Mouse (Mus musculus) ES-E14 (cell line): ENCODE measurements around the gene Ppara. TPM values are rescaled to one million over a fixed set of nuclear protein-coding genes. Genes with fewer than 3 reads are reported as not detected.
"Not testable (repeated sequence)": the region's sequence is repeated elsewhere in the genome, so short reads cannot be mapped to it uniquely, and the experiment has no call there.

ENCODE experiments used
- DNase-seq: peaks from one replicate; pipeline ENCODE4 v3.0.0-alpha.2; 2013; ENCODE audit warnings: low read depth, low spot score
- H3K27ac ChIP-seq: 2 replicates; pipeline ENCODE4 v1.5.1; 2012; ENCODE audit warnings: low read depth, mild to moderate bottlenecking, low read length, moderate library complexity, mixed read lengths; ENCODE audit not compliant: poor library complexity, insufficient read depth, severe bottlenecking
- H3K36me3 ChIP-seq: 2 replicates; pipeline ENCODE4 v1.6.1; 2012; ENCODE audit warnings: mild to moderate bottlenecking, low read length, moderate library complexity, mixed read lengths; ENCODE audit not compliant: control insufficient read depth, poor library complexity, insufficient read depth, severe bottlenecking
- H3K4me1 ChIP-seq, 2 experiments: fragments of 150-350 bp in 1 of 2; sonication (generic) in 1 of 2; 2 replicates each; pipeline ENCODE4 v1.6.1; 2012; ENCODE audit warnings: low read length in 2 of 2, mild to moderate bottlenecking in 1 of 2, mixed read lengths in 1 of 2; ENCODE audit not compliant: control insufficient read depth in 2 of 2, insufficient read depth in 2 of 2, poor library complexity in 1 of 2
- H3K4me3 ChIP-seq, 2 experiments: fragments of 150-350 bp in 1 of 2; sonication (generic) in 1 of 2; 2 replicates each; pipeline ENCODE4 v1.5.1; 2012; ENCODE audit warnings: low read length in 2 of 2, low read depth in 1 of 2, mild to moderate bottlenecking in 1 of 2, mixed read lengths in 1 of 2; ENCODE audit not compliant: insufficient read depth in 1 of 2, poor library complexity in 1 of 2, severe bottlenecking in 1 of 2
- H3K9ac ChIP-seq: 2 replicates; pipeline ENCODE4 v1.6.1; 2012; ENCODE audit warnings: low read depth, mild to moderate bottlenecking, low read length, mixed read lengths; ENCODE audit not compliant: poor library complexity, insufficient read depth, severe bottlenecking
- H3K9me3 ChIP-seq: fragments of 150-350 bp; sonication (generic); 2 replicates; pipeline ENCODE4 v1.6.1; 2012; ENCODE audit warnings: low read depth, mild to moderate bottlenecking, low read length; ENCODE audit not compliant: control insufficient read depth, insufficient read depth
- CHD2 ChIP-seq: IDR thresholded peaks from 2 replicates; pipeline ENCODE4 v1.6.1; 2014; ENCODE audit warnings: mild to moderate bottlenecking, low read depth, low read length, inconsistent platforms
- HCFC1 ChIP-seq: IDR thresholded peaks from 2 replicates; pipeline ENCODE4 v1.6.1; 2012; ENCODE audit warnings: low read length, inconsistent platforms, borderline replicate concordance; ENCODE audit not compliant: insufficient read depth
- MAFK ChIP-seq: IDR thresholded peaks from 2 replicates; pipeline ENCODE4 v1.6.1; 2014; ENCODE audit warnings: mild to moderate bottlenecking, low read depth, low read length, inconsistent platforms; ENCODE audit not compliant: insufficient read depth
- ZC3H11A ChIP-seq: IDR thresholded peaks from 2 replicates; pipeline ENCODE4 v1.6.1; 2012; ENCODE audit warnings: low read depth, mild to moderate bottlenecking, inconsistent platforms, low read length, borderline replicate concordance
- ZNF384 ChIP-seq: IDR thresholded peaks from 2 replicates; pipeline ENCODE4 v1.6.1; 2012; ENCODE audit warnings: low read depth, low read length, inconsistent platforms
- in situ Hi-C, 2 experiments: fragments of 600-800 bp; cut with MboI; formaldehyde crosslinking; loops; one replicate each; pipeline ENCODE4 v1.15.1; 2025; ENCODE audit warnings: low sequenced_read_pairs in 2 of 2, inconsistent platforms in 1 of 2; ENCODE audit not compliant: unreplicated experiment in 2 of 2
- total RNA-seq: library from RNA; depleted of rRNA; stranded (reverse); fragments of 300-350 nt; gene quantifications from 2 replicates; pipeline ENCODE4 v1.2.3, GENCODE M21; 2012

Gene Ppara
- total RNA-seq, 1 experiment: 0.09 TPM

GRCm38 (mm10) chr15:85772146-85772740 lies 37.5 kb downstream of the Ppara start:
- no peak overlapping the region for H3K4me3 ChIP-seq
- in situ Hi-C loops: no loop called here
- no peaks in the 10 kb centered on the region for H3K9me3 ChIP-seq
- DNase-seq: no peak
- H3K27ac ChIP-seq: no peak overlapping the region
- H3K9ac ChIP-seq: no peak overlapping the region
- H3K4me1 ChIP-seq: no peaks in the 10 kb centered on the region
- TF ChIP-seq MAFK (no peak), ZNF384 (no peak), ZC3H11A (no peak), HCFC1 (no peak), CHD2 (no peak)
- H3K36me3 ChIP-seq: no peaks in the 10 kb centered on the region

DNA sequence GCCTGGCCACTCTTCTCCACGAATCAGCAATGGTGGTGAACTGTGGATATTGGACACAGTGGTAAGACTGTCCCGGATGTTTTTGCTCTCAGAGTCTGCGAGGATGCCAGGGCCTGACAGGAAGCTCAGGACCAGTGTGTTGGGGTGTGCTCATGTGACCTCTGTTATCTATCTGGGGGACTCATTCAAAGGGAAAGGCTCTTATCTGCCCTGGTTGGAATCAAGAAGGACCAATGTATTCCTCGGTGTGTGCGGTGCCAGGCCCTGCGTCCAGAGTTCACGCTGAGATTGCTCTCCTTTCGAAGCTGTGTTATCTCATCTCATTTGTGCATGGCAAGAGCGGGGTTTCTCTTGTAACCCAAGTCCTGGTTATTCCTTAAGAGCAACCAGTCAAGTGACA lies 39.6 kb downstream of the Ppara start:
- H3K9ac ChIP-seq: no peak overlapping the region
- H3K36me3 ChIP-seq: no peaks in the 10 kb centered on the region
- no peak overlapping the region for H3K27ac ChIP-seq
- in situ Hi-C loops: no loop called here
- H3K9me3 ChIP-seq: no peaks in the 10 kb centered on the region
- no peak for TF ChIP-seq HCFC1
- no peak for TF ChIP-seq ZC3H11A
- TF ChIP-seq MAFK: no peak
- no peak for DNase-seq
- H3K4me3 ChIP-seq: no peak overlapping the region
- no peaks in the 10 kb centered on the region for H3K4me1 ChIP-seq

GRCm38 (mm10) chr15:85775001-85775400 lies 40.2 kb downstream of the Ppara start:
- Histone ChIP-seq H3K9ac (no peak overlapping the region), H3K36me3 (no peaks in the 10 kb centered on the region), H3K27ac (no peak overlapping the region), H3K9me3 (no peaks in the 10 kb centered on the region), H3K4me3 (no peak overlapping the region), H3K4me1 (no peaks in the 10 kb centered on the region)
- DNase-seq: no peak
- in situ Hi-C loops: no loop called here
- TF ChIP-seq MAFK (no peak), HCFC1 (no peak), CHD2 (no peak), ZC3H11A (no peak), ZNF384 (no peak)

GRCm38 (mm10) chr15:85776241-85776640 lies 41.5 kb downstream of the Ppara start:
- Histone ChIP-seq H3K4me3 (no peak overlapping the region), H3K27ac (no peak overlapping the region), H3K9ac (no peak overlapping the region), H3K36me3 (no peaks in the 10 kb centered on the region), H3K9me3 (no peaks in the 10 kb centered on the region), H3K4me1 (no peaks in the 10 kb centered on the region)
- no peak for DNase-seq
- no peak for TF ChIP-seq ZNF384
- no peak for TF ChIP-seq ZC3H11A
- TF ChIP-seq HCFC1: no peak
- no peak for TF ChIP-seq CHD2
- TF ChIP-seq MAFK: no peak
- in situ Hi-C loops: no loop called here

- no peaks in the 10 kb centered on the region for H3K9me3 ChIP-seq
- TF ChIP-seq HCFC1: no peak
- TF ChIP-seq ZNF384: no peak
- TF ChIP-seq ZC3H11A: no peak
- no peak for TF ChIP-seq CHD2
- no peak for TF ChIP-seq MAFK
- DNase-seq: no peak
- no peaks in the 10 kb centered on the region for H3K4me1 ChIP-seq
- H3K27ac ChIP-seq: no peak overlapping the region
- no peak overlapping the region for H3K9ac ChIP-seq
- no peaks in the 10 kb centered on the region for H3K36me3 ChIP-seq
- H3K4me3 ChIP-seq: no peak overlapping the region
- in situ Hi-C loops: no loop called here
These were observed 42.0 kb downstream of the Ppara start for GRCm38 (mm10) chr15:85776771-85777170.

DNA sequence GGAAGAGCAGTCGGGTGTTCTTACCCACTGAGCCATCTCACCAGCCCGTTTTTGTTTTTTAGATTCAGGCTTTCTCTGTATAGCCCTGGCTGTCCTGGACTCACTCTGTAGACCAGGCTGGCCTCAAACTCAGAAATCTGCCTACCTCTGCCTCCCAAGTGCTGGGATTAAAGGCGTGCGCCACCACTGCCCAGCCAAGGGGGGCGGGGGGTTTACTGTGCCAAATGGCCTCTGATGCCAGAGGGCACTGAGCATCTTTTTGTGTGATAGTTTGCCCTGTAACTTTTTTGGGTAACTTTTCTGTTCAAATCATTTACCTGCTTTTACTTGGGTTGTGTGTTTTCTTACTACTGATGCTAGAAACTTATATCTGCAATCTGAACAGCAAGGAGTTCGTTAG lies 44.1 kb downstream of the Ppara start:
- H3K36me3 ChIP-seq, H3K9me3 ChIP-seq, H3K27ac ChIP-seq, DNase-seq, H3K4me3 ChIP-seq, H3K9ac ChIP-seq, H3K4me1 ChIP-seq, in situ Hi-C loops: not testable (repeated sequence)
